ENCODE assay signal across 9 mouse cellular contexts in genomic region chr5:5372354-5372753, GRCm38 (mm10). TPM values are rescaled to one million over a fixed set of nuclear protein-coding genes. Genes with fewer than 3 reads are reported as not detected.
DNase-seq lines count a peak whose midpoint lies in the region; ATAC-seq and TF ChIP-seq lines count a peak whose summit lies in the region.
"Had no signal": no experiment of that assay in that cellular context is flagged by ENCODE, and none has a peak within 500 bp of the region (broad histone marks: within the 10 kb centered on the region; RNA-seq: fewer than 3 reads in every experiment).

No protein-coding gene starts in this region.

- no peak overlapping the region for H3K4me3 ChIP-seq in left cerebral cortex, adult 2 months
- no peak overlapping the region for H3K4me3 ChIP-seq in hindbrain, embryonic 14.5 days (replicated peaks; ENCODE audit: low read length)
- H3K4me3 ChIP-seq: erythroblast, embryonic 14.5 days; neural tube, embryonic 13.5 days had no signal

- ATAC-seq in hindbrain, embryonic 14.5 days (ENCODE audit: low FRiP score): peak; percentile 33; the same call in 1 of the 2 replicates
- no peak for ATAC-seq in megakaryocyte progenitor cell, adult 5-6 weeks (replicated peaks; ENCODE audit: poor library complexity)
- ATAC-seq in granulocyte monocyte progenitor cell, adult 5-6 weeks (replicated peaks; ENCODE audit: poor library complexity, severe bottlenecking): no peak

- TF ChIP-seq CTCF in left cerebral cortex, adult 2 months (IDR thresholded peaks at IDR 0.05): no peak

- H3K36me3 ChIP-seq in hindbrain, embryonic 14.5 days (replicated peaks; ENCODE audit: control insufficient read depth, insufficient read depth): no peaks in the 10 kb centered on the region
- H3K36me3 ChIP-seq: neural tube, embryonic 13.5 days had no signal

- 80% methylated on average over 3 of the region's 3 CpGs for WGBS in hindbrain, embryonic 14.5 days

- peaks cover 10% of the 10 kb centered on the region for H3K4me1 ChIP-seq in hindbrain, embryonic 14.5 days (replicated peaks; ENCODE audit: control insufficient read depth, insufficient read depth, low read length)

- H3K9me3 ChIP-seq in hindbrain, embryonic 14.5 days (ENCODE audit: control insufficient read depth, low read length): no peaks in the 10 kb centered on the region
- H3K9me3 ChIP-seq: neural tube, embryonic 13.5 days had no signal

- H3K27ac ChIP-seq in left cerebral cortex, adult 2 months: no peak overlapping the region
- no peak overlapping the region for H3K27ac ChIP-seq in hindbrain, embryonic 14.5 days
- H3K27ac ChIP-seq: neural tube, embryonic 13.5 days had no signal

- no peaks in the 10 kb centered on the region for H3K27me3 ChIP-seq in hindbrain, embryonic 14.5 days (ENCODE audit: control insufficient read depth, insufficient read depth, low read length)
- H3K27me3 ChIP-seq: neural tube, embryonic 13.5 days had no signal

- no peak overlapping the region for H3K9ac ChIP-seq in hindbrain, embryonic 14.5 days
- H3K9ac ChIP-seq: neural tube, embryonic 13.5 days had no signal

- no peak overlapping the region for H3K4me2 ChIP-seq in hindbrain, embryonic 14.5 days (replicated peaks)
- H3K4me2 ChIP-seq: neural tube, embryonic 13.5 days had no signal

- peak; percentile 72 for DNase-seq in left cerebral cortex, postnatal 4 days
- DNase-seq in left cerebral cortex, adult 2 months (ENCODE audit: extremely low spot score in 1 of 2, low spot score in 2 of 2): no peak
- peak; percentile 17 for DNase-seq in cerebellum, adult 11 months
- DNase-seq in cerebellum, adult 8-10 months: peak; percentile 12
- DNase-seq in hindbrain, embryonic 14.5 days (ENCODE audit: low spot score): no peak

- intact Hi-C loops in left cerebral cortex, postnatal 4 days (cut with DNase I): no loop called here
- intact Hi-C loops in left cerebral cortex, adult 2 months (cut with DNase I): no loop called here

RNA-seq across cellular contexts. Expression of gene Cdk14, which starts 47.8 kb away (rescaled TPM):
- total RNA-seq in left cerebral cortex, postnatal 4 days (2021): 10 to 100 TPM; 84.2 to 92.2 TPM
- total RNA-seq in left cerebral cortex, adult 2 months (2021): 100 to 1,000 TPM; 199 to 207 TPM
- 55.6 and 65.8 TPM in 2 replicates for polyA plus RNA-seq in hindbrain, embryonic 14.5 days (2014; fragmentation: Nextera tagmentation; extraction: Ambion mirVana)
- 0.88 and 1.7 TPM in 2 replicates for total RNA-seq in megakaryocyte progenitor cell, adult 5-6 weeks (2015)
- 0.07 and 0.25 TPM in 2 replicates for total RNA-seq in megakaryocyte progenitor cell, adult 5-6 weeks (2017)
- 0.21 and 0.60 TPM in 2 replicates for total RNA-seq in granulocyte monocyte progenitor cell, adult 5-6 weeks (2014; fragmentation: Nextera tagmentation)
- 0.39 and 0.46 TPM in 2 replicates for total RNA-seq in granulocyte monocyte progenitor cell, adult 5-6 weeks (2017)
- polyA plus RNA-seq: erythroblast, embryonic 14.5 days had no signal

Comparison
In these comparisons a context has a peak if more than half of its experiments do, and no peak if none do; other contexts are left out.
1. DNase-seq: peak in left cerebral cortex, postnatal 4 days (single experiment), cerebellum, adult 11 months (single experiment) and cerebellum, adult 8-10 months (single experiment); none in left cerebral cortex, adult 2 months (0 of 2) and hindbrain, embryonic 14.5 days (single experiment).
2. RNA of gene Cdk14, which starts 47.8 kb away (total RNA-seq): 199 to 207 TPM in left cerebral cortex, adult 2 months and 84.2 to 92.2 TPM in left cerebral cortex, postnatal 4 days; 0.07 to 1.7 TPM in megakaryocyte progenitor cell, adult 5-6 weeks and 0.21 to 0.60 TPM in granulocyte monocyte progenitor cell, adult 5-6 weeks; every median in the first group is over 10 times any median in the second.